Mouse (Mus musculus) neural tube, embryonic 14.5 days (tissue): ENCODE measurements around the gene Cd160. TPM values are rescaled to one million over a fixed set of nuclear protein-coding genes. Genes with fewer than 3 reads are reported as not detected.

ENCODE experiments used
- ATAC-seq: fragments of 200-750 bp; cut with Nextera tagmentation; 2 replicates; pipeline ENCODE4 v1.8.0; 2017; ENCODE audit warnings: low read depth, mild to moderate bottlenecking, moderate TSS enrichment, moderate library complexity
- H3K27ac ChIP-seq: fragments of 300-500 bp; sonication (generic); 2 replicates; pipeline ENCODE4 v1.5.1; 2014; ENCODE audit warnings: low read depth, mild to moderate bottlenecking, control low read depth, low read length, moderate library complexity, mixed read lengths
- H3K27me3 ChIP-seq: fragments of 300-500 bp; sonication (generic); 2 replicates; pipeline ENCODE4 v1.6.1; 2014; ENCODE audit warnings: low read length; ENCODE audit not compliant: control insufficient read depth, insufficient read depth
- H3K36me3 ChIP-seq: fragments of 300-500 bp; sonication (generic); 2 replicates; pipeline ENCODE4 v1.6.1; 2014; ENCODE audit warnings: low read length, mixed read lengths; ENCODE audit not compliant: control insufficient read depth, insufficient read depth
- H3K4me1 ChIP-seq: fragments of 300-500 bp; sonication (generic); 2 replicates; pipeline ENCODE4 v1.6.1; 2014; ENCODE audit warnings: low read length; ENCODE audit not compliant: control insufficient read depth, insufficient read depth
- H3K4me2 ChIP-seq: fragments of 300-500 bp; sonication (generic); 2 replicates; pipeline ENCODE4 v1.6.1; 2014; ENCODE audit warnings: mild to moderate bottlenecking, low read depth, low read length, control low read depth
- H3K4me3 ChIP-seq: fragments of 300-500 bp; sonication (generic); 2 replicates; pipeline ENCODE4 v1.5.1; 2014; ENCODE audit warnings: low read depth, low read length, control low read depth, mixed read lengths
- H3K9ac ChIP-seq: fragments of 300-500 bp; sonication (generic); replicated peaks from 2 replicates; pipeline ENCODE4 v1.6.1; 2014; ENCODE audit warnings: low read depth, mild to moderate bottlenecking, control low read depth, low read length, mixed read lengths
- H3K9me3 ChIP-seq: fragments of 300-500 bp; sonication (generic); 2 replicates; pipeline ENCODE4 v1.6.1; 2016; ENCODE audit warnings: low read length; ENCODE audit not compliant: control insufficient read depth
- WGBS: fragments of 180-500 bp; shearing (Covaris S2); extraction: QIAGEN DNeasy Blood & Tissue Kit; methylation state at CpG from one replicate; pipeline ENCODE4 v1.1.7; 2014; 5-methylcytosine and 5-hydroxymethylcytosine counted together
- polyA plus RNA-seq: library from polyadenylated mRNA; unstranded; fragments of >200 nt; fragmentation: Nextera tagmentation; extraction: Ambion mirVana; gene quantifications from 2 replicates; pipeline ENCODE4 v1.2.1, GENCODE M21; 2014

Cd160 gene
- polyA plus RNA-seq, 1 experiment from 2014 or later = 0.48 TPM

GRCm38 (mm10) chr3:96838996-96839645 is 10.0 kb upstream of the Cd160 start:
- no peak for ATAC-seq
- no peak overlapping the region for H3K4me3 ChIP-seq
- H3K4me2 ChIP-seq = no peak overlapping the region
- H3K27me3 ChIP-seq = no peaks in the 10 kb centered on the region
- H3K36me3 ChIP-seq = no peaks in the 10 kb centered on the region
- no peak overlapping the region for H3K9ac ChIP-seq
- H3K9me3 ChIP-seq = no peaks in the 10 kb centered on the region
- 84% methylated on average over 7 of the region's 7 CpGs for WGBS
- no peaks in the 10 kb centered on the region for H3K4me1 ChIP-seq
- H3K27ac ChIP-seq = no peak overlapping the region

- Histone ChIP-seq H3K27ac (no peak overlapping the region), H3K9ac (no peak overlapping the region), H3K36me3 (no peaks in the 10 kb centered on the region), H3K9me3 (no peaks in the 10 kb centered on the region), H3K4me1 (no peaks in the 10 kb centered on the region), H3K4me2 (no peak overlapping the region), H3K27me3 (no peaks in the 10 kb centered on the region), H3K4me3 (no peak overlapping the region)
- ATAC-seq = no peak
- 65% methylated on average over 2 of the region's 2 CpGs for WGBS
Measured at GRCm38 (mm10) chr3:96836414-96836813, 7.3 kb upstream of the Cd160 start.

- ATAC-seq = no peak
- Histone ChIP-seq H3K4me3 (no peak overlapping the region), H3K27me3 (no peaks in the 10 kb centered on the region), H3K9me3 (no peaks in the 10 kb centered on the region), H3K27ac (no peak overlapping the region), H3K4me1 (no peaks in the 10 kb centered on the region), H3K4me2 (no peak overlapping the region), H3K9ac (no peak overlapping the region), H3K36me3 (no peaks in the 10 kb centered on the region)
- WGBS = 65% methylated on average over 7 of the region's 7 CpGs
Measured at GRCm38 (mm10) chr3:96834587-96835348, 5.6 kb upstream of the Cd160 start.

GRCm38 (mm10) chr3:96832930-96833329 is 3.8 kb upstream of the Cd160 start:
- WGBS = 21% methylated on average over 5 of the region's 5 CpGs
- no peak overlapping the region for H3K9ac ChIP-seq
- H3K27ac ChIP-seq = no peak overlapping the region
- no peak overlapping the region for H3K4me3 ChIP-seq
- H3K9me3 ChIP-seq = no peaks in the 10 kb centered on the region
- no peaks in the 10 kb centered on the region for H3K4me1 ChIP-seq
- H3K4me2 ChIP-seq = no peak overlapping the region
- H3K27me3 ChIP-seq = no peaks in the 10 kb centered on the region
- no peak for ATAC-seq
- no peaks in the 10 kb centered on the region for H3K36me3 ChIP-seq

- H3K9ac ChIP-seq = no peak overlapping the region
- no peak overlapping the region for H3K4me3 ChIP-seq
- H3K36me3 ChIP-seq = no peaks in the 10 kb centered on the region
- no peaks in the 10 kb centered on the region for H3K4me1 ChIP-seq
- H3K27ac ChIP-seq = no peak overlapping the region
- no peak for ATAC-seq
- H3K4me2 ChIP-seq = no peak overlapping the region
- no peaks in the 10 kb centered on the region for H3K9me3 ChIP-seq
- H3K27me3 ChIP-seq = no peaks in the 10 kb centered on the region
- 73% methylated on average over 10 of the region's 10 CpGs for WGBS
Measured at GRCm38 (mm10) chr3:96829856-96830255, 705 bp upstream of the Cd160 start.

- no peaks in the 10 kb centered on the region for H3K36me3 ChIP-seq
- H3K27me3 ChIP-seq = no peaks in the 10 kb centered on the region
- peak overlapping the region; percentile 14; the same call in 1 of the 2 replicates for H3K4me2 ChIP-seq
- no peak for ATAC-seq
- H3K9ac ChIP-seq = no peak overlapping the region
- no peak overlapping the region for H3K27ac ChIP-seq
- H3K9me3 ChIP-seq = no peaks in the 10 kb centered on the region
- WGBS = 31% methylated on average over 15 of the region's 15 CpGs
- H3K4me3 ChIP-seq = no peak overlapping the region
- no peaks in the 10 kb centered on the region for H3K4me1 ChIP-seq
Measured at GRCm38 (mm10) chr3:96828308-96828864, 765 bp downstream of the Cd160 start.

GRCm38 (mm10) chr3:96825261-96825660 is 3.9 kb downstream of the Cd160 start:
- Histone ChIP-seq H3K27ac (no peak overlapping the region), H3K9ac (no peak overlapping the region), H3K4me3 (no peak overlapping the region), H3K4me2 (no peak overlapping the region), H3K4me1 (no peaks in the 10 kb centered on the region), H3K27me3 (no peaks in the 10 kb centered on the region), H3K9me3 (no peaks in the 10 kb centered on the region), H3K36me3 (no peaks in the 10 kb centered on the region)
- WGBS = 37% methylated on average over 11 of the region's 11 CpGs
- ATAC-seq = no peak

GRCm38 (mm10) chr3:96824614-96825013 is 4.5 kb downstream of the Cd160 start:
- H3K36me3 ChIP-seq = no peaks in the 10 kb centered on the region
- ATAC-seq = no peak
- H3K27me3 ChIP-seq = no peaks in the 10 kb centered on the region
- 92% methylated on average over 12 of the region's 12 CpGs for WGBS
- no peaks in the 10 kb centered on the region for H3K9me3 ChIP-seq
- H3K4me3 ChIP-seq = no peak overlapping the region
- H3K27ac ChIP-seq = no peak overlapping the region
- H3K9ac ChIP-seq = no peak overlapping the region
- no peaks in the 10 kb centered on the region for H3K4me1 ChIP-seq
- H3K4me2 ChIP-seq = no peak overlapping the region

- ATAC-seq = no peak
- Histone ChIP-seq H3K36me3 (no peaks in the 10 kb centered on the region), H3K4me1 (no peaks in the 10 kb centered on the region), H3K27ac (no peak overlapping the region), H3K9me3 (no peaks in the 10 kb centered on the region), H3K27me3 (no peaks in the 10 kb centered on the region), H3K9ac (no peak overlapping the region), H3K4me3 (no peak overlapping the region), H3K4me2 (no peak overlapping the region)
- WGBS = 21% methylated on average over 3 of the region's 3 CpGs
Measured at GRCm38 (mm10) chr3:96823701-96824100, 5.5 kb downstream of the Cd160 start.
